Mouse (Mus musculus): Measurements from ENCODE around the gene Mtss1l. TPM values are rescaled to one million over a fixed set of nuclear protein-coding genes. Genes with fewer than 3 reads are reported as not detected.

Gene Mtss1l
- total RNA-seq, 2 experiments from 2014 or later = 32.0 to 37.8 TPM

- no peak for DNase-seq
Observed at GRCm38 (mm10) chr8:110740629-110741175, 19.4 kb downstream of the Mtss1l start.

- no peak for DNase-seq
Observed at GRCm38 (mm10) chr8:110741816-110742451, 20.7 kb downstream of the Mtss1l start.

GRCm38 (mm10) chr8:110742452-110742818 lies 21.2 kb downstream of the Mtss1l start:
- no peak for DNase-seq

GRCm38 (mm10) chr8:110745162-110745561 lies 23.9 kb downstream of the Mtss1l start:
- DNase-seq = no peak

GRCm38 (mm10) chr8:110746661-110747060 lies 25.4 kb downstream of the Mtss1l start:
- DNase-seq = no peak

GRCm38 (mm10) chr8:110749500-110750170 lies 28.4 kb downstream of the Mtss1l start:
- DNase-seq = peak; percentile 48 to 80

- DNase-seq = no peak
Observed at GRCm38 (mm10) chr8:110750269-110750668, 29.0 kb downstream of the Mtss1l start.

GRCm38 (mm10) chr8:110751490-110751889 lies 30.2 kb downstream of the Mtss1l start:
- DNase-seq = no peak

- no peak for DNase-seq
Observed at GRCm38 (mm10) chr8:110754713-110755112, 33.4 kb downstream of the Mtss1l start.

- no peak for DNase-seq
Observed at GRCm38 (mm10) chr8:110755511-110756170, 34.4 kb downstream of the Mtss1l start.

GRCm38 (mm10) chr8:110756196-110756595 lies 34.9 kb downstream of the Mtss1l start:
- DNase-seq = no peak

- DNase-seq = no peak
Observed at GRCm38 (mm10) chr8:110760280-110760940, 39.1 kb downstream of the Mtss1l start.

- peak; percentile 59 to 81 for DNase-seq
Observed at GRCm38 (mm10) chr8:110761185-110761584, 39.9 kb downstream of the Mtss1l start.

GRCm38 (mm10) chr8:110761988-110762387 lies 40.7 kb downstream of the Mtss1l start:
- no peak for DNase-seq

- no peak for DNase-seq
Observed at GRCm38 (mm10) chr8:110764671-110765070, 43.4 kb downstream of the Mtss1l start.

- no peak for DNase-seq
Observed at GRCm38 (mm10) chr8:110767261-110767660, 46.0 kb downstream of the Mtss1l start.

GRCm38 (mm10) chr8:110772452-110772851 lies 51.2 kb downstream of the Mtss1l start:
- DNase-seq = no peak

- DNase-seq = no peak
Observed at GRCm38 (mm10) chr8:110774047-110774446, 52.8 kb downstream of the Mtss1l start.

- DNase-seq = no peak
Observed at GRCm38 (mm10) chr8:110774725-110775124, 53.4 kb downstream of the Mtss1l start.

GRCm38 (mm10) chr8:110775316-110775715 lies 54.0 kb downstream of the Mtss1l start:
- DNase-seq = no peak

GRCm38 (mm10) chr8:110775721-110776120 lies 54.4 kb downstream of the Mtss1l start:
- no peak for DNase-seq

- no peak for DNase-seq
Observed at GRCm38 (mm10) chr8:110776335-110776734, 55.1 kb downstream of the Mtss1l start.
